Mouse (Mus musculus): ENCODE data around the gene Zfp977.
"Not testable (repeated sequence)": the region's sequence is repeated elsewhere in the genome, so short reads cannot be mapped to it uniquely, and the experiment has no call there.

The Zfp977 gene

GRCm38 (mm10) chr7:42592413-42592812 is at the start of gene Zfp977:
Gene Zfp977, minus strand, starts transcription at chr7:42592547.
- DNase-seq (ENCODE audit: low spot score) = not testable (repeated sequence)

GRCm38 (mm10) chr7:42631031-42631430 is 38.7 kb upstream of the Zfp977 start:
- DNase-seq (ENCODE audit: low spot score) = not testable (repeated sequence)

- DNase-seq (ENCODE audit: low spot score) = not testable (repeated sequence)
Measured at GRCm38 (mm10) chr7:42595666-42596065, 3.3 kb upstream of the Zfp977 start.

- DNase-seq (ENCODE audit: low spot score) = not testable (repeated sequence)
Measured at GRCm38 (mm10) chr7:42591311-42591710, 1.0 kb downstream of the Zfp977 start.

- no peak for DNase-seq (ENCODE audit: low spot score)
Measured at GRCm38 (mm10) chr7:42578488-42578887, 13.9 kb downstream of the Zfp977 start, which contains the start of gene Gm21028. Gene Gm21028, minus strand, starts transcription at chr7:42578588.

GRCm38 (mm10) chr7:42551766-42552165 is 40.6 kb downstream of the Zfp977 start:
- no peak for DNase-seq (ENCODE audit: low spot score)
